Mouse (Mus musculus): ENCODE data around the gene N4bp2.

DNA sequence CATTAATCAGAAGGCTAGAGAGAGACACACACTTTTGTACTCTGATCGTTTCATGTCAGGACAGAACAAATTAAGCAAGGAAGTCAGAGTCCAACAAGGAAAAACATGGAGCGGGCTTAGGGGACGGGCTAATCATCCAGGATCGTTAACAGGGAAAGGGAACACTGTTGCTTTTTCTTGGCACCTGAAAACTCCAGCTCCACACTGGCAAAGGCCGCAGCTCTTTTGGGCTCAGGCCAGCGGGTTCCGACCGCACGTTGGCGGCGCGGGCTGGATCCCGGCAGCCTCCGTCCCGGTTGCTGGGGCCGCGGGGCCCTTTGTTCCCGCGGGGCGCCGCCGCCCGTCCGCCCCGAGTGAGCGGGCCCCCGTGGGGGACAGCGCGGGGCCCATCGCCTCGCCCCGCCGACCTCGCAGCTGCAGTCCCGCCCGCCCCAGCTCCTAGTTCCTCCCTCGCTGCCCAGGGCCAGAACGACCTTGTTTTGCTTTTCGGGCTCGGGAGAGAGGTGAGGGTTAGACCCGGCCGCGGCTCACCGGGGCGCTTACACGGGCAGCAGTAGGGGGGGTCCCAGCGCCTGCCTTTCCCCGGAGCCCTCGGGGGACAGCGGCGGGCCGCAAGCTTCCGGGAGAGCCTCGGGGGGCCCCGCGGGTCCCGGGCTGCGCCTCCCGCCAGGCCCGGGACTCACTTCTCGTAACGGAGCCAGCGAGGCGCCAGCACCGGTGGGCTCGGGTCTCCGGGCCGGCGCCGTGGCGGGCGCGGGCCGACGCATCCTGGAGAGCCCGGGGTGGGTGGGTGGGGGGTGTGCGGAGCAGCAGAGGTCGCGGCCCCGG, at the start of gene N4bp2:
- TF ChIP-seq CTCF (IDR thresholded peaks at IDR 0.05; ENCODE audit: borderline replicate concordance, control insufficient read depth, extremely low read depth, insufficient read depth, low read length, poor library complexity) = no peak
- TF ChIP-seq POLR2A (IDR thresholded peaks at IDR 0.05; ENCODE audit: control insufficient read depth, extremely low read depth, insufficient read depth, low read length, poor library complexity) = 0 out of 2 replicates have a peak, but pooled peaks have one; percentile 9
